Mouse (Mus musculus) G1E (cell line): ENCODE measurements at regions not wholly inside any gene's neighbourhood (a gene's known extent, or its start where the extent isn't known, plus 50 kb on each side); places are given as distances from the start of the nearest gene placed in this dataset.

ENCODE experiments used
- CTCF ChIP-seq: IDR thresholded peaks from 2 replicates; pipeline ENCODE4 v1.5.1; 2012; ENCODE audit warnings: low read depth, low read length, inconsistent platforms, mixed read lengths
- GATA1 ChIP-seq: IDR thresholded peaks from 2 replicates; pipeline ENCODE4 v1.6.1; 2012; ENCODE audit warnings: borderline replicate concordance, low read length, inconsistent platforms, mixed read lengths
- TAL1 ChIP-seq: conservative IDR thresholded peaks from 2 replicates; pipeline ENCODE4 v1.6.1; 2012; ENCODE audit warnings: low read depth, low read length, inconsistent platforms, mixed read lengths

DNA sequence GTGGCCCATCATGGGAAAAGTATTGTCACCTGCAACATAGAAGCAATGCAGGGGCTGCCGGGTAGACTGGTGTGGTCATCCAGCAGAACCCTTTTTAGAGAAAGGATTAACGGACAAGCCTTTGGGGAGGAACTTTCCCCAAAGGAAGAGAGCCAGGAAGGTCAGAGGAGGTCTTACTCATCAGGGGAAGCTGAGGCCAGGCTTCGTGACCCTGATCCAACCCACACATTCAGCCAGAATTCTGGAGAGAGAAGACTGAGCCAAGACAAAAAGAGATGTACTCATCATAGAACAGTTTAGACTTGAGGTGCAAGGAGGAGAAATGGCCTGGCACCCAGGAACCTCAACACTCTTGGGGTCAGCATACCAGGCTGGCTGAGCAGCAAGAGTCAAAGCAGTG lies 67.9 kb upstream of the Sh3bp4 start:
- TF ChIP-seq TAL1 = no peak
- no peak for TF ChIP-seq CTCF
- no peak for TF ChIP-seq GATA1
